Mouse (Mus musculus) hindbrain, postnatal 0 days (tissue): ENCODE measurements around the gene Gm4763. TPM values are rescaled to one million over a fixed set of nuclear protein-coding genes. Genes with fewer than 3 reads are reported as not detected.
"Not testable (repeated sequence)": the region's sequence is repeated elsewhere in the genome, so short reads cannot be mapped to it uniquely, and the experiment has no call there.

Source experiments
- ATAC-seq: fragments of 200-750 bp; cut with Nextera tagmentation; 2 replicates; pipeline ENCODE4 v1.8.0; 2017; ENCODE audit warnings: mild to moderate bottlenecking, moderate TSS enrichment, moderate library complexity
- DNase-seq: peaks from one replicate; pipeline ENCODE4 v3.0.0-alpha.2; 2015; ENCODE audit warnings: low spot score
- H3K27ac ChIP-seq: fragments of 300-500 bp; sonication (generic); 2 replicates; pipeline ENCODE4 v1.5.1; 2014; ENCODE audit warnings: mild to moderate bottlenecking
- H3K27me3 ChIP-seq: fragments of 300-500 bp; sonication (generic); 2 replicates; pipeline ENCODE4 v1.6.1; 2014; ENCODE audit warnings: low read length, mixed read lengths; ENCODE audit not compliant: insufficient read depth
- H3K36me3 ChIP-seq: fragments of 300-500 bp; sonication (generic); 2 replicates; pipeline ENCODE4 v1.6.1; 2014; ENCODE audit warnings: low read length, mixed read lengths; ENCODE audit not compliant: insufficient read depth
- H3K4me1 ChIP-seq: fragments of 300-500 bp; sonication (generic); 2 replicates; pipeline ENCODE4 v1.6.1; 2014; ENCODE audit warnings: antibody characterized with exemption, low read length, mixed read lengths; ENCODE audit not compliant: insufficient read depth
- H3K4me2 ChIP-seq: fragments of 300-500 bp; sonication (generic); 2 replicates; pipeline ENCODE4 v1.6.1; 2014; ENCODE audit warnings: low read depth, mild to moderate bottlenecking, low read length, moderate library complexity, mixed read lengths
- H3K4me3 ChIP-seq: fragments of 300-500 bp; sonication (generic); 2 replicates; pipeline ENCODE4 v1.5.1; 2014; ENCODE audit warnings: low read length
- H3K9ac ChIP-seq: fragments of 300-500 bp; sonication (generic); replicated peaks from 2 replicates; pipeline ENCODE4 v1.6.1; 2014; ENCODE audit warnings: mild to moderate bottlenecking, low read length, moderate library complexity, mixed read lengths
- H3K9me3 ChIP-seq: fragments of 300-500 bp; sonication (generic); 2 replicates; pipeline ENCODE4 v1.6.1; 2016; ENCODE audit warnings: low read length, mixed read lengths
- CTCF ChIP-seq: IDR thresholded peaks from 2 replicates; pipeline ENCODE4 v1.5.1; 2016; ENCODE audit warnings: antibody characterized with exemption, control low read depth, low read depth
- WGBS: fragments of 180-500 bp; shearing (Covaris S2); extraction: QIAGEN DNeasy Blood & Tissue Kit; methylation state at CpG from one replicate; pipeline ENCODE4 v1.1.7; 2014; 5-methylcytosine and 5-hydroxymethylcytosine counted together
- polyA plus RNA-seq: library from polyadenylated mRNA; unstranded; fragments of >200 nt; fragmentation: Nextera tagmentation; extraction: Ambion mirVana; gene quantifications from 2 replicates; pipeline ENCODE4 v1.2.1, GENCODE M21; 2015
- total RNA-seq: library from RNA; depleted of rRNA; stranded (reverse); fragments of >200 nt; gene quantifications from 2 replicates; pipeline ENCODE4 v1.2.3, GENCODE M21; 2014; rRNA removed

Gene Gm4763
- not detected in 2 replicates for total RNA-seq
- polyA plus RNA-seq = not detected in 2 replicates

DNA sequence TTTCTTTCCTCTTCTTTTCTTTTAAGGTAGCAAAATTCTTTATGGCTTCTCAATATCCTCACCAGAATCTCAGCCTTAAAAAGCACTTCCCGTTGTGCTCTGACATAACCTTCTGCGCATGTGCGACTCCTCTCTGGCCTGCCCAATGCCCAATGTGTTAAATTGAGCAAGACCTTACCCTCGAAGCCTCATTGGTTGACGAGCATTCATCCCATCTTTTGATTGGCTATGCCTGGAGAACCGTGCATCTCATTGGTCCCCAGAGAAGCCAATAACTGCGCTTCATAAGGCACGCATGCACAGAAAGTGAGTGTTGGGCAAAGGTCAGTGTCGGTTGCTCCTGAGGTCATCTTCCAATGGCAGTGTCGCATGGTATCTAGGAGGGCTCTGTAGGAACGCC lies at the start of gene Gm4763:
TSS of gene Gm4763 (minus strand) at position 101 of the 400 bp plus-strand sequence.
- not testable (repeated sequence) for H3K36me3 ChIP-seq, H3K4me1 ChIP-seq, H3K27me3 ChIP-seq, DNase-seq, ATAC-seq, H3K9ac ChIP-seq, H3K27ac ChIP-seq, H3K4me3 ChIP-seq, H3K9me3 ChIP-seq, H3K4me2 ChIP-seq
- 92% methylated on average over 11 of the region's 11 CpGs for WGBS

DNA sequence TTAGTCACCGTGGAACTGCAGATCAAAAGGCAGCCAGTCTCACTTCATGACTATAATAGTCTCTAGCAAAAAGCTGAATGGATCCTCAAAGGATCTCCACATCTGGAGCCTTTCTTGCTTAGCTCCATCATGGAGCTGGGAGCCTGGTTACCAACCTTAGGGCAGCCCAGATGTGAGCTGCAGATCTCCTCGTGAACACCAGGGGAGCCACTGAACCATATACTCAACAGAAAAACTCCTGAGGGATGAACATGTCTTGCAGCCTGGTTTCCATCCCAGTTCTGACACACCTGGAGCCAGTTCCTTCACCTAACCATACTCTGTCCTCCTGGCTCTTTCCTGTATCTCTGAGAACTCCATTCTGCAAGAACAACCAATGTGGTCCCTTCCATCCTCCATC lies 49.4 kb upstream of the Gm4763 start:
- ATAC-seq (no peak), DNase-seq (no peak)
- no peak overlapping the region for H3K4me2 ChIP-seq
- WGBS = 64% methylated on average over 2 of the region's 2 CpGs
- H3K9me3 ChIP-seq = no peaks in the 10 kb centered on the region
- H3K36me3 ChIP-seq = no peaks in the 10 kb centered on the region
- H3K27ac ChIP-seq = no peak overlapping the region
- no peak for TF ChIP-seq CTCF
- no peaks in the 10 kb centered on the region for H3K4me1 ChIP-seq
- no peaks in the 10 kb centered on the region for H3K27me3 ChIP-seq
- no peak overlapping the region for H3K4me3 ChIP-seq
- H3K9ac ChIP-seq = no peak overlapping the region

DNA sequence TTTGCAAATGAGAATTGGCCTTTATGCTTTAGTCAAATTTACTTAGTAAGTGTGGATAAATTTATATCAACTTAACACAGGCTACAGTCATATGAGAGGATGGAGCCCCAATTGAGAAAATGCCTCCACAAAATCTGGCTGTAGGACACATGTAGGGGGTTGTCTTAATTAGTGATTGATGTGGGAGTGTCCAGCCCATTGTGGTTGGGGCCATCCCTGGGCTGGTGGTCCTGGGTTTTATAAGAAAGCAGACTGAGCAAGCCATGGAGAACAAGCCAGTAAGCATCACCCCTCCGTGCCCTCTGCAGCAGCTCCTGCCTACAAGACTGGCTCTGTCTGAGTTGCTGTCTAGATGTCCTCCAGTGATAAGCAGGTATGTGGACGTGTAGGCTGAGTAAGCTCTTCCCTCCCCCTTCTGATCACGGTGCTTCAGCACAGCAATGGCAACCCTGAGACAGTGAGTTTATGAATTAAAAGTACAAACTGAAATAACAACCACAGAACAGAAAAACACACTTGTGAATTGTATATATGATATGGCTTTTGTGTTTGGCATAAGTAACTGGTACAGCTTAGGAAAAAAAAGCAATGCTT lies 47.3 kb upstream of the Gm4763 start:
- Histone ChIP-seq H3K27me3 (no peaks in the 10 kb centered on the region), H3K4me3 (no peak overlapping the region), H3K4me1 (no peaks in the 10 kb centered on the region), H3K4me2 (no peak overlapping the region), H3K9me3 (no peaks in the 10 kb centered on the region), H3K36me3 (no peaks in the 10 kb centered on the region), H3K27ac (no peak overlapping the region), H3K9ac (no peak overlapping the region)
- no peak for ATAC-seq
- 42% methylated on average over 3 of the region's 3 CpGs for WGBS
- TF ChIP-seq CTCF = no peak
- no peak for DNase-seq

DNA sequence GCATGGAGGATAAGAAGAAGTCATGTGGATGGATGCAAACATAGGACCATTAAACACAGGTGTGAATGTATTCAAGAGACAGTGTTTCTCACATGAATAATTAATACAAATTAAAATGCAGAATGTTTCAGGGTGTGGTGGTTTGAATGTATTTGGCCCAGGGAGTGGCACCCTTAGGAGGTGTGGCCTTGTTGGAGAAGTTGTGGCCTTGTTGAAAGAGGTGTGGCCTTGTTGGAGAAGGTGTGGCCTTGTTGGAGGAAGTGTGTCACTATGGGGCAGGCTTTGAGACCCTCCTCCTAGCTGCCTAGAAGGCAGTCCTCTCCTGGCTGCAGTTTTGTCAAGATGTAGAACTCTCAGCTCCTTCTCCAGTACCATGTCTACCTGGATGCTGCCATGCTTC lies 44.7 kb upstream of the Gm4763 start:
- no peaks in the 10 kb centered on the region for H3K9me3 ChIP-seq
- no peak for TF ChIP-seq CTCF
- no peaks in the 10 kb centered on the region for H3K27me3 ChIP-seq
- H3K9ac ChIP-seq = no peak overlapping the region
- DNase-seq (no peak), ATAC-seq (no peak)
- H3K4me3 ChIP-seq = no peak overlapping the region
- H3K4me2 ChIP-seq = no peak overlapping the region
- no peak overlapping the region for H3K27ac ChIP-seq
- no peaks in the 10 kb centered on the region for H3K4me1 ChIP-seq
- no peaks in the 10 kb centered on the region for H3K36me3 ChIP-seq

DNA sequence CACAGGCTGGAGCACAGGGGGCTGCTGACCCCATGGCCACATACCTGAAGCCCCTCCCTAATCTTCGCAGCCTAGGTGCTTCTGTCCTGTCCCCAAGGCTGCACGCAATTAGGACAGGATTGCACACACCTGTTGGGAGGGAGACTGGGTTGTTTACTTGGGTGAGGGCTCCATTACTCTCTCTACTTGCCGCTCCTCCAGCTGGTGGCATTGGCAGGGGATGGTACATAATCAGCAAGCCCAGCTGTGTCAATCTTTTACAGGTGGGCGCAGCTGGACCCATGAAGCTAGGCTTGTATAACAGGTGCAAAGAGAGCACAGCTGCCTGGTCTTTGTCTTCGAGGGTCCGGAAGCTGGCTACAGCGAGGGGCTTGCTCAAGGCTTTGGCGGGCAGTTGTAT lies 35.9 kb upstream of the Gm4763 start:
- DNase-seq = no peak
- ATAC-seq = no peak
- WGBS = 88% methylated on average over 8 of the region's 8 CpGs

DNA sequence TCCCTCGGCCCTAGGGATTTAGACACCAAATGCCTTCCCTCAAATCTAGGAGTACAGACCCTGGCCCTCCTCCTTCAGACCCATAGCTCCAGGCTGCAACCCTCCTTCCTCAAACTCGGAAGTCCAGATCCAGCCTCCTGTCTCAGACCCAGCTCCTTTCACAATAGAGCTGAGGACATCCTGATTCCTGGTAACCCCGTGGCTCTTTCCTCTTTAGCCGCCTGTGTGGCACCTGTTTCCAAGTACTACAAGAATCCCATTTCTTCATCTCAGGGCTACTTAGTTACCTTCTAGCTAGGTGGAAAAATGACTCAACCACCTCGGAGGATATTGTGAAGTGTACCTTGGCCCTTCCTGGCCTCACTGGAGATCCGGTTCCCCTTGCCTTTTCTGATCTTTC lies 34.5 kb upstream of the Gm4763 start:
- WGBS = 77% methylated on average over 6 of the region's 6 CpGs
- H3K36me3 ChIP-seq = no peaks in the 10 kb centered on the region
- no peaks in the 10 kb centered on the region for H3K9me3 ChIP-seq
- no peak overlapping the region for H3K9ac ChIP-seq
- no peak overlapping the region for H3K4me3 ChIP-seq
- H3K27me3 ChIP-seq = no peaks in the 10 kb centered on the region
- no peak overlapping the region for H3K27ac ChIP-seq
- no peak for ATAC-seq
- no peak overlapping the region for H3K4me2 ChIP-seq
- DNase-seq = no peak
- no peaks in the 10 kb centered on the region for H3K4me1 ChIP-seq
- TF ChIP-seq CTCF = no peak

More for the DNA sequence above, 35.9 kb upstream of the Gm4763 start:
- H3K9ac ChIP-seq = no peak overlapping the region
- no peaks in the 10 kb centered on the region for H3K27me3 ChIP-seq
- H3K4me2 ChIP-seq = no peak overlapping the region
- no peak overlapping the region for H3K4me3 ChIP-seq
- TF ChIP-seq CTCF = no peak
- H3K36me3 ChIP-seq = no peaks in the 10 kb centered on the region
- H3K27ac ChIP-seq = no peak overlapping the region
- no peaks in the 10 kb centered on the region for H3K4me1 ChIP-seq
- no peaks in the 10 kb centered on the region for H3K9me3 ChIP-seq

DNA sequence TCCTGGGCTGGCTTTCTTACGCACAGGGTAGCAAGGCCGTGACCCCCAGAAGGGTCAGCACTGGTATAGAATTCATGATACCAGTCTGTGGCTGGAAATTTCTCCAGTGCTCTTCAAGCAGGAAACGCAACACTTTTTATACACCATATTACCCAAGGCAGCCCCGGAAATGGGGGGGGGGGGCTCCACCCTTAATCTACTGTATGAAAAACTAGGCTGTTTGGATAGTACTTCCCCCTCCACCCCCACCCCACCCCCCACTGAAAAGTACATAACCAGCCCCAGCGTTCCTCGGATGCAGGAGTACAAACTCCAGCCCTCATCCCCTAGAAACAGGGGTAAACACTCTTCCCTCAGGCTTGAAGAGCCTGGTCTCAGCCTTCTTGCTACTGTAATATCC lies 33.5 kb upstream of the Gm4763 start, which contains the start of gene Cd177:
TSS of gene Cd177 (minus strand) at position 101 of the 400 bp plus-strand sequence.
- Histone ChIP-seq H3K36me3 (no peaks in the 10 kb centered on the region), H3K27me3 (no peaks in the 10 kb centered on the region), H3K4me3 (no peak within 1 kb of the TSS), H3K4me2 (no peak within 1 kb of the TSS), H3K27ac (no peak within 1 kb of the TSS), H3K4me1 (no peaks in the 10 kb centered on the region), H3K9ac (no peak within 1 kb of the TSS), H3K9me3 (no peaks in the 10 kb centered on the region)
- TF ChIP-seq CTCF = no peak
- 77% methylated on average over 6 of the region's 6 CpGs for WGBS
- ATAC-seq = no peak
- DNase-seq = no peak
